Mouse (Mus musculus): Measurements from ENCODE around the gene Cdk9. TPM values are rescaled to one million over a fixed set of nuclear protein-coding genes. Genes with fewer than 3 reads are reported as not detected.

The Cdk9 gene
- polyA plus RNA-seq, 1 experiment from 2014 or later, result 79.2 TPM

DNA sequence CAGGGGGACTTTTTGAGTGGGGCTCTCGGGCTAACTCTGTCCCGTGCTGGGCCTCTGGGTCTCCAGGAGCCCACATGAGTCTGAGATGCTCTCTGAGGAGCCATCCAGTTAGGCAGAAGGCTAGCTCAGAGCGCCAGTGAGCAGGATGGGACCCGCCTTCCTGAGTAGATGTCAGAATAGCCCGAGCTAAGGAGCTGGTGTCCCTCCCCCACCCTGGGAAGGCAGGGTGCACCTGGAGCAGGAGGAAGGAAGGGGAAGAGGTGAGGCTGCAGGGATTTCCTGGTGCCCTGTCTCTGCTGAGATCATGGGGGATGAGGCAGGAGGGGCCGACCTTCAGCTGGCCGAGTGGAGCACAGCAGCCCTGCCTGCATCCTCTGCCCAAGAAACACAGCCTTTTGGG lies 15.6 kb upstream of the Cdk9 start:
- peak overlapping the region; percentile 3; the same call in 1 of the 2 replicates for H3K4me2 ChIP-seq (ENCODE audit: low read depth, low read length, severe bottlenecking)
- DNase-seq (ENCODE audit: low spot score), result no peak
- H3K9ac ChIP-seq (ENCODE audit: low read length), result no peak overlapping the region
- H3K9me3 ChIP-seq (ENCODE audit: control insufficient read depth, low read length), result no peaks in the 10 kb centered on the region
- no peaks in the 10 kb centered on the region for H3K4me1 ChIP-seq (replicated peaks; ENCODE audit: control insufficient read depth, insufficient read depth, low read length)
- H3K27me3 ChIP-seq (ENCODE audit: control insufficient read depth, insufficient read depth, low read length), result no peaks in the 10 kb centered on the region
- ATAC-seq (replicated peaks; ENCODE audit: low FRiP score), result no peak
- no peak overlapping the region for H3K4me3 ChIP-seq (ENCODE audit: low read depth, low read length)
- H3K36me3 ChIP-seq (ENCODE audit: control insufficient read depth, insufficient read depth, low read length), result no peaks in the 10 kb centered on the region
- no peak overlapping the region for H3K27ac ChIP-seq (ENCODE audit: low read depth, low read length)
- WGBS, result 52% methylated on average over 7 of the region's 7 CpGs

DNA sequence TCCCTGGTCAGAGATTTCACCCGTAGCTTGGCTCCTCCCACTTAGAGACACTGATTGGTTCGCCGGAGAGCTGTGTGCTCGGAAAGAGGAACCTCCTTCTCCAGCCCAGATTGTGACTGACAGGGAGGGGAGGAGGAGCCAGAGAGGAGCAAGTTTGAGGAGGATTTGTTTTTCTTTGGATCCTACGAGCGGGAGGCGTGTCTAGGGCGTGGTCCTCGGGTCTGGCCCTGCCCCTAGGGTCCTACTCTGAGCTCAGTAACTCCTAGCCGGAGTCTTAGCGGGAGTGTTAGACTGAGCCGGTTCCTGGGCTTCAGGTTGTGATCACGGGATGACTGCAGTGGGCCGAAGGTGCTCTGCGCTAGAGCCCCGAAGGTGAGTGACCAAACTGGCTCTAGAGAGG lies 14.6 kb upstream of the Cdk9 start:
- under 1% methylated on average over 16 of the region's 16 CpGs for WGBS
- Histone ChIP-seq H3K9ac (ENCODE audit: low read length) (peak overlapping the region; percentile 9; the same call in 1 of the 2 replicates), H3K27ac (ENCODE audit: low read depth, low read length) (no peak overlapping the region), H3K4me2 (ENCODE audit: low read depth, low read length, severe bottlenecking) (peak overlapping the region; percentile 48; the same call in 1 of the 2 replicates), H3K4me3 (ENCODE audit: low read depth, low read length) (peak overlapping the region; percentile 18), H3K9me3 (ENCODE audit: control insufficient read depth, low read length) (no peaks in the 10 kb centered on the region), H3K4me1 (replicated peaks; ENCODE audit: control insufficient read depth, insufficient read depth, low read length) (no peaks in the 10 kb centered on the region), H3K27me3 (ENCODE audit: control insufficient read depth, insufficient read depth, low read length) (no peaks in the 10 kb centered on the region), H3K36me3 (ENCODE audit: control insufficient read depth, insufficient read depth, low read length) (no peaks in the 10 kb centered on the region)
- ATAC-seq (replicated peaks; ENCODE audit: low FRiP score) (peak; percentile 96), DNase-seq (ENCODE audit: low spot score) (peak; percentile 94)

DNA sequence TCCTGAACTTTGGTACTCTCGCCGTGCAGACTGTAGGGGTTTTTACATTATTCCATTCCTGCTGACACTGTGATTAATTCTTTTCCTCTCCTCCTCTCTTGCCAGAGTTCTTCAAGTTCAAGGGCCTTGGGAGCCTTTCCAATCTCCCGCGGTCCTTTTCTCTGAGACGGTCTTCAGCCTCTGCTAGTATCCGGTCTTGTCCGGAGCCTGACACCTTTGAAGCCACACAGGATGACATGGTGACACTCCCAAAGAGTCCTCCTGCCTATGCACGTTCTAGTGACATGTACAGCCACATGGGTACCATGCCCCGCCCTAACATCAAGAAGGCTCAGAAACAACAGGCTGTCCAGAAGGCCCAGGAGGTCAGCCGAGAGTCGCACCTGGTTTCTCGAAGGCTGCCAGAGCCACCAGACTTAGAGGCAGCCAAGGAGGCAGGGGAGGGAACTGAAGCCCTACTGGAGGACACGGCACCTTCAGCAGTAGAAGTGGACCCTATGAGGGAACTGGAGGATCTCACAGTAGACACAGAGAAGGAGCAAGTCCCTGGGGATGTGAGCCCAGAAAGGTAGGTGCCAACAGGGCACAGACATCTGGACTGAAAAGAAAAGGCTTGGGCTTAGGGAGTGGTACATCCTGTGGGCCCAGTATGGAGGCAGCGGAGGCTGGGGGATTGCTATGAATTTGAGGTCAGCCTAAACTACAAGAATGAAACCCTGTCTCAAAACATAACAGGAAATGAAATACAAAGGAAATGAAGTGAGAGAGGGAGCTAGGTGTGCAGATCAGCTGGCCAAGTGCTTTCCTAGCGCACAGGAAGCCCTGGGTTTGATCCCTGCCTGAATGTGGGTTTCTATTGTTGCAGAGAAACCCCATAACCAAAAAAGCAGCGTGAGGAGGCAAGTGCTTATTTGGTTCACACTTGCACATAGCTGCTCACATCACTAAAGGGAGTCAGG lies 12.2 kb upstream of the Cdk9 start:
- Histone ChIP-seq H3K27ac (ENCODE audit: low read depth, low read length) (no peak overlapping the region), H3K4me2 (ENCODE audit: low read depth, low read length, severe bottlenecking) (no peak overlapping the region), H3K9me3 (ENCODE audit: control insufficient read depth, low read length) (no peaks in the 10 kb centered on the region), H3K4me3 (ENCODE audit: low read depth, low read length) (no peak overlapping the region), H3K4me1 (replicated peaks; ENCODE audit: control insufficient read depth, insufficient read depth, low read length) (no peaks in the 10 kb centered on the region), H3K27me3 (ENCODE audit: control insufficient read depth, insufficient read depth, low read length) (no peaks in the 10 kb centered on the region), H3K36me3 (ENCODE audit: control insufficient read depth, insufficient read depth, low read length) (no peaks in the 10 kb centered on the region), H3K9ac (ENCODE audit: low read length) (no peak overlapping the region)
- ATAC-seq (replicated peaks; ENCODE audit: low FRiP score) (no peak), DNase-seq (ENCODE audit: low spot score) (no peak)
- WGBS, result 84% methylated on average over 16 of the region's 16 CpGs

DNA sequence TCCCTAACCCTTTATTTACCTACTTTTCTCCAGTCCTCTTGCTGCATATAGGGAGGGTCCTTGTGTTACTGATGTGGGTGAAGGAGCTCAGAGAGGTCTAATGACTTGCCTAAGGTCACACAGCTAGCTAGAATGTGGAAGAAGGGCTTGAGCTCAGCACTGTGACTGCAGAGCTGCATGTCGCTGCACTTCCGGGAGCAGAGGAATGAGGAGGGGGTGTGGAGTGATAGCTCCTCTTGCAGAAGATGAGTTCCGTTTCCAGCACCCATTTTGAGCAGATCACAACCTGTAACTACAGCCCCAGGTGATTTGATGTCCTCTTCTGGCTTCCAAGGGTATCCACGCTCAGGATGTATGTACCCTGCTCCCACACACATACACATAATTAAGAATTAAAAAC lies 11.3 kb upstream of the Cdk9 start:
- WGBS, result 78% methylated on average over 4 of the region's 4 CpGs
- no peaks in the 10 kb centered on the region for H3K4me1 ChIP-seq (replicated peaks; ENCODE audit: control insufficient read depth, insufficient read depth, low read length)
- H3K27ac ChIP-seq (ENCODE audit: low read depth, low read length), result no peak overlapping the region
- no peaks in the 10 kb centered on the region for H3K36me3 ChIP-seq (ENCODE audit: control insufficient read depth, insufficient read depth, low read length)
- DNase-seq (ENCODE audit: low spot score), result no peak
- no peak overlapping the region for H3K4me3 ChIP-seq (ENCODE audit: low read depth, low read length)
- no peaks in the 10 kb centered on the region for H3K9me3 ChIP-seq (ENCODE audit: control insufficient read depth, low read length)
- no peak overlapping the region for H3K9ac ChIP-seq (ENCODE audit: low read length)
- no peak overlapping the region for H3K4me2 ChIP-seq (ENCODE audit: low read depth, low read length, severe bottlenecking)
- no peaks in the 10 kb centered on the region for H3K27me3 ChIP-seq (ENCODE audit: control insufficient read depth, insufficient read depth, low read length)
- no peak for ATAC-seq (replicated peaks; ENCODE audit: low FRiP score)

GRCm38 (mm10) chr2:32722581-32722980 lies 9.7 kb upstream of the Cdk9 start:
- no peak overlapping the region for H3K4me2 ChIP-seq (ENCODE audit: low read depth, low read length, severe bottlenecking)
- H3K27ac ChIP-seq (ENCODE audit: low read depth, low read length), result no peak overlapping the region
- H3K9ac ChIP-seq (ENCODE audit: low read length), result no peak overlapping the region
- no peaks in the 10 kb centered on the region for H3K9me3 ChIP-seq (ENCODE audit: control insufficient read depth, low read length)
- no peaks in the 10 kb centered on the region for H3K36me3 ChIP-seq (ENCODE audit: control insufficient read depth, insufficient read depth, low read length)
- no peak overlapping the region for H3K4me3 ChIP-seq (ENCODE audit: low read depth, low read length)
- ATAC-seq (replicated peaks; ENCODE audit: low FRiP score) (no peak), DNase-seq (ENCODE audit: low spot score) (no peak)
- WGBS, result 88% methylated on average over 3 of the region's 3 CpGs
- H3K27me3 ChIP-seq (ENCODE audit: control insufficient read depth, insufficient read depth, low read length), result no peaks in the 10 kb centered on the region
- H3K4me1 ChIP-seq (replicated peaks; ENCODE audit: control insufficient read depth, insufficient read depth, low read length), result 0 out of 2 replicates have a peak, but pooled peaks cover 1% of the 10 kb centered on the region

- 56% methylated on average over 6 of the region's 6 CpGs for WGBS
- H3K27ac ChIP-seq (ENCODE audit: low read depth, low read length), result no peak overlapping the region
Measured at GRCm38 (mm10) chr2:32722046-32722445, 9.2 kb upstream of the Cdk9 start.

GRCm38 (mm10) chr2:32720681-32721229 lies 7.9 kb upstream of the Cdk9 start, which contains the start of gene Sh2d3c:
TSS of gene Sh2d3c (plus strand) at chr2:32721055.
- Histone ChIP-seq H3K4me3 (ENCODE audit: low read depth, low read length) (no peak within 1 kb of the TSS), H3K4me2 (ENCODE audit: low read depth, low read length, severe bottlenecking) (no peak within 1 kb of the TSS), H3K9me3 (ENCODE audit: control insufficient read depth, low read length) (no peaks in the 10 kb centered on the region), H3K36me3 (ENCODE audit: control insufficient read depth, insufficient read depth, low read length) (no peaks in the 10 kb centered on the region), H3K9ac (ENCODE audit: low read length) (no peak within 1 kb of the TSS), H3K27ac (ENCODE audit: low read depth, low read length) (no peak within 1 kb of the TSS), H3K27me3 (ENCODE audit: control insufficient read depth, insufficient read depth, low read length) (no peaks in the 10 kb centered on the region), H3K4me1 (replicated peaks; ENCODE audit: control insufficient read depth, insufficient read depth, low read length) (0 out of 2 replicates have a peak, but pooled peaks cover 1% of the 10 kb centered on the region)
- DNase-seq (ENCODE audit: low spot score) (no peak), ATAC-seq (replicated peaks; ENCODE audit: low FRiP score) (no peak)
- 72% methylated on average over 8 of the region's 8 CpGs for WGBS

More at GRCm38 (mm10) chr2:32722046-32722445, 9.2 kb upstream of the Cdk9 start:
- Histone ChIP-seq H3K9ac (ENCODE audit: low read length) (no peak overlapping the region), H3K4me1 (replicated peaks; ENCODE audit: control insufficient read depth, insufficient read depth, low read length) (0 out of 2 replicates have a peak, but pooled peaks cover 1% of the 10 kb centered on the region), H3K4me2 (ENCODE audit: low read depth, low read length, severe bottlenecking) (no peak overlapping the region), H3K4me3 (ENCODE audit: low read depth, low read length) (no peak overlapping the region), H3K9me3 (ENCODE audit: control insufficient read depth, low read length) (no peaks in the 10 kb centered on the region), H3K27me3 (ENCODE audit: control insufficient read depth, insufficient read depth, low read length) (no peaks in the 10 kb centered on the region), H3K36me3 (ENCODE audit: control insufficient read depth, insufficient read depth, low read length) (no peaks in the 10 kb centered on the region)
- no peak for ATAC-seq (replicated peaks; ENCODE audit: low FRiP score)
- DNase-seq (ENCODE audit: low spot score), result no peak

- ATAC-seq (replicated peaks; ENCODE audit: low FRiP score), result no peak
Measured at GRCm38 (mm10) chr2:32720053-32720452, 7.2 kb upstream of the Cdk9 start.

More at GRCm38 (mm10) chr2:32720053-32720452, 7.2 kb upstream of the Cdk9 start:
- 94% methylated on average over 3 of the region's 3 CpGs for WGBS
- no peak overlapping the region for H3K27ac ChIP-seq (ENCODE audit: low read depth, low read length)
- H3K9ac ChIP-seq (ENCODE audit: low read length), result no peak overlapping the region
- H3K36me3 ChIP-seq (ENCODE audit: control insufficient read depth, insufficient read depth, low read length), result no peaks in the 10 kb centered on the region
- no peak for DNase-seq (ENCODE audit: low spot score)
- 0 out of 2 replicates have a peak, but pooled peaks cover 1% of the 10 kb centered on the region for H3K4me1 ChIP-seq (replicated peaks; ENCODE audit: control insufficient read depth, insufficient read depth, low read length)
- no peaks in the 10 kb centered on the region for H3K9me3 ChIP-seq (ENCODE audit: control insufficient read depth, low read length)
- H3K4me3 ChIP-seq (ENCODE audit: low read depth, low read length), result no peak overlapping the region
- H3K27me3 ChIP-seq (ENCODE audit: control insufficient read depth, insufficient read depth, low read length), result no peaks in the 10 kb centered on the region
- H3K4me2 ChIP-seq (ENCODE audit: low read depth, low read length, severe bottlenecking), result no peak overlapping the region

Data from forebrain, embryonic 11.5 days (tissue).